Mouse (Mus musculus) urinary bladder, adult 2 months (tissue): ENCODE measurements at regions not wholly inside any gene's neighbourhood (a gene's known extent, or its start where the extent isn't known, plus 50 kb on each side); places are given as distances from the start of the nearest gene placed in this dataset.

ENCODE experiments used
- DNase-seq: peaks from one replicate; pipeline ENCODE4 v3.0.0; 2022; ENCODE audit warnings: low spot score

DNA sequence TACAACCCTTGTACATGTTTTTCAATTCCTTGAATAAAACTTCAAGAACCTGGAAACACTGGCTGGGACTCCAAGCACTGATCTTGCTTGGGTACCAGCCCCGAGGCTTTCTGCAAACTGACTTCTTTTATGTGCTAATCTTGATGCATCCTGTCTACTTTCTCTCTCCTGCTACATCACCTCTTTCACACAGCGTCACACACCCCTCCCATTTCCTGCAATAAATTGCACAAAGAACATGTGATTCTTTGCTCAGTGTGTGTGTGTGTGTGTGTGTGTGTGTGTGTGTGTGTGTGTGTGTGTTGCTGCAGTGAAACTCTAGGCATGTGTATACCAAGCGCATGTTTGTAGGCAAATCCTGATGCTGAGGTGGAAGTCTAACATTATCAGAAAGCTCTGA, 487.7 kb upstream of the Hs6st1 start:
- no peak for DNase-seq

- DNase-seq: no peak
Measured at GRCm38 (mm10) chr1:35587900-35588299, 480.3 kb upstream of the Hs6st1 start.

- no peak for DNase-seq
Measured at GRCm38 (mm10) chr1:35588939-35589338, 479.3 kb upstream of the Hs6st1 start.

GRCm38 (mm10) chr1:35600847-35601246, 467.4 kb upstream of the Hs6st1 start:
- no peak for DNase-seq

DNA sequence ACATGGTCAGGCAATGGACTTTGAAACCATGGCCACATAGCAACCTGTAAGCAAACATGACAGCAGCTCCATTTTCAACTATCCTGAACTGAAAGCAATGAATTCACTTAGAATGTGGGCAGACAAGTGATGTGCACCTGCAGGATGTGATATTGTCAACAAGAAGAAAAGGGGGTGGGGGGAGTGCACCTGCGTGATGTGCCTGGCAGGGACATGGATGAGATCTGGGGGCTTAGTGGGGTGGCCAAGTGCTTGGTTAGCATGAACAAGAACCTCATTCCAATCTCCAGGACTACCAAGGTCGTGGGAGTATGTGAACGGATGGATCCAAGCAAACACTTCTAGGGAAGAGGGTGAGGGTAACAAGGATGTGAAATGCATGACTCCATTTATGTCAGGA, 453.1 kb upstream of the Hs6st1 start:
- no peak for DNase-seq

DNA sequence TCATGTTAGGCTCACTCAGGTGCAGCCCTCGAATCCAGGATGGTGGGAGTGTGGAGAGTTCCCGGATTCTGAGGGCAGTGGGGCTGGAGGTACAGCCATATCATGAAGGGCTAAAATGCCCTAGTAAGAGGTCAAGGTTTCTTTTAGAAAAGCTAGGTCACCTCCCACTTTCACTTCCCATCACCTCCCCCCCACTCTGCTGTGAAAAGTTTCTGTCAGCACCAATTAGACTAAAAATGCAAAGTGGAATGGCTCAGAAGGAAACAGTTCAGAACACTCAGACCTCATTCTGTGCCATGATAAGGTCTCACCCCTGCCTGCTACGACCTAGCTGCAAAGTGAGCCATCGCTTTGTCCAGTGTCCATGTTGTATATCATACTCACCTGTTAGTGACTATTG, 448.7 kb upstream of the Hs6st1 start:
- DNase-seq: no peak

GRCm38 (mm10) chr1:35642595-35642994, 425.6 kb upstream of the Hs6st1 start:
- DNase-seq: no peak

GRCm38 (mm10) chr1:35653119-35653956, 414.9 kb upstream of the Hs6st1 start:
- no peak for DNase-seq

- no peak for DNase-seq
Measured at GRCm38 (mm10) chr1:35663006-35663405, 405.2 kb upstream of the Hs6st1 start.

GRCm38 (mm10) chr1:35673524-35673923, 394.7 kb upstream of the Hs6st1 start:
- DNase-seq: no peak

DNA sequence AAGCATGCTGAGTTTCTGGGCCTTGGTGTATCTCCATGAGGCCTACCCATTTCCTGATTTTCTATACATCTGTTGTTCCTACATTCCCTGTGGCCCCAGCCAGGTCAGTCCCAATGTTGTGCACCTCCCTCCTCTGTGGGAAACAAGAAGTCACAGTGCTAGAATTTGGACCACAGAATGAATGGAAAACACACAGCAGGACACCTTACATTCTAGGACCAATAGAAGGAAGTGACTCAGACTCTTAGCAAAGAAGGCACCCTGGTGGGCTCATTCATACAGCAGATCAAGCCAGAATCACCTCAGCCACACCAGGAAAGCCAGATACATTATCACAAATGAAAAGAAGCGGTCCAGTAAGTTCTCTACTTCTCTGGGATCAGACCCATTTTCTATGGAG, 394.2 kb upstream of the Hs6st1 start:
- no peak for DNase-seq

GRCm38 (mm10) chr1:35682511-35682949, 385.7 kb upstream of the Hs6st1 start:
- DNase-seq: no peak

DNA sequence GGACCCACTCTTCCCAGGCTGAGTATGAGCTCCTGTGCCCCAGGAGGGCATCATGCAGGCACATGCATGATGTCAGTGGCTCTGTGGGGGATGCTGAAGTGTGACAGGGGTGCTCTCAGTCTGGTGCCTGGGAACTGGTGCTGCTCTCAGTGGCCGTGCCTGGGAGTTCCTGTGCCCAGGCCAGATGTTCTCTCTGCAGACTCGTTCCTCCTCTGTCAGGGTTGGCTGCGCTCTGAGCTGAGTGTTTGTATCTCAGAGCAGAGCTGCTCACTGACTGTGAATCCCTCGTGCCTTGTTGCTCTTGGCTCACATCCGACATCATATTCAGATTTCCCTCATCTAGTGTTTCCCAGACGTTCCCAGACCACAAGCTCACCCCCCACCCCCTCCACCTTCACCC, 382.5 kb upstream of the Hs6st1 start:
- no peak for DNase-seq

- no peak for DNase-seq
Measured at GRCm38 (mm10) chr1:35694349-35694748, 373.9 kb upstream of the Hs6st1 start.

DNA sequence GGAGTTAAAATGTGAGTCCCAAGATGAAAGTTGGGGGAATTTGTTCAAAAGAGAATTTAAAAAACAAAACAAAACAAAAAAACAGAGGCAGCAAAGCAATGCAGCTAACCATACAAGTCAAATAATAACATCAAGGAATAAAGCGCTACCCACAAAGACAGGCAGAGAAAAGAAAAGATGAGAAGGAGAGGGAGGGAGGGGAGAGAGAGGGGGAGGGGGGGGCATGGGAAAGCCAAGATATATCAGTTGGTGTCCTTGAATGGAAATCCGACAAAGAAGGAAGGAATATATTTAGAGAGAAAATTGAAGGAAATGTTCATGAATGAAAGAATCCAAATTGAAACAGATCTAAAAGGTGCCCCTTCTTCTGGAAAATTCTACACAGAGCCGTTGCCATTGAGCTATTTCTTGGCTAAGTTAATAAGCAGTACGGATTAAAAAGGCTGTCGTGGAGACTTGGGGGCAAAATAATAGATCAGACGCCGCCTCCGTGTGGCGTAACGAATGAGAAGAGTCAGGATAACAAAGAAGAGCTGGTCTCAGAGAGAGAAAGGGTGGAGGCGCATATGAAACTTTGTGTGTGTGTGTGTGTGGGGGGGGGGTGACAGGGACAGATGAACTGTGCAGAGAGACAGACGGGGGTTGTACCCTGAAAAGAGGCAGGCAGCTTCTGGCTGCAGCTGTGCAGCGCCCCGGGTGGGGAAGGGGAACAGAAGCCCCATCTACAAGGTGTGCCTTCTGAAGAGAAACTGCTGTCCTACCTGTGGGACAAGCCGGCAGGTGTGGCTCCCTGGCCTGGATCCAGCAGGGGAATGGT, 373.2 kb upstream of the Hs6st1 start:
- no peak for DNase-seq

DNA sequence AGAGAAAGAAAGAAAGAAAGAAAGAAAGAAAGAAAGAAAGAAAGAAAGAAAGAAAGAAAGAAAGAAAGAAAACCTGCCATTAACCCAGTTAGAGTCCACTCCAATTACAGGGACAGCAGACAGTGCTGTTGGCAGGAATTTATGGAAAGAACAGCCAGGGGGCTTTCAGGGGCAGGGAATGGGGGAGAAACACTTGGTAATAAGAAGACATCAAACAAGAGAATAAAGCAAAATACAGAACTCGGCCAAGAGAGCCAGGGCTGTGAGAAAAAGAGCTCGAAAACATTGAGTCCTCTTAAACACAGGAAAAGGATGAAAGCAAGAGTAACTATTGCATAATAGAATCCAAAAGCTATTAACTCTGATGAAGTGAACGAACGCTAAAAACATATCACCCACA, 371.0 kb upstream of the Hs6st1 start:
- no peak for DNase-seq

DNA sequence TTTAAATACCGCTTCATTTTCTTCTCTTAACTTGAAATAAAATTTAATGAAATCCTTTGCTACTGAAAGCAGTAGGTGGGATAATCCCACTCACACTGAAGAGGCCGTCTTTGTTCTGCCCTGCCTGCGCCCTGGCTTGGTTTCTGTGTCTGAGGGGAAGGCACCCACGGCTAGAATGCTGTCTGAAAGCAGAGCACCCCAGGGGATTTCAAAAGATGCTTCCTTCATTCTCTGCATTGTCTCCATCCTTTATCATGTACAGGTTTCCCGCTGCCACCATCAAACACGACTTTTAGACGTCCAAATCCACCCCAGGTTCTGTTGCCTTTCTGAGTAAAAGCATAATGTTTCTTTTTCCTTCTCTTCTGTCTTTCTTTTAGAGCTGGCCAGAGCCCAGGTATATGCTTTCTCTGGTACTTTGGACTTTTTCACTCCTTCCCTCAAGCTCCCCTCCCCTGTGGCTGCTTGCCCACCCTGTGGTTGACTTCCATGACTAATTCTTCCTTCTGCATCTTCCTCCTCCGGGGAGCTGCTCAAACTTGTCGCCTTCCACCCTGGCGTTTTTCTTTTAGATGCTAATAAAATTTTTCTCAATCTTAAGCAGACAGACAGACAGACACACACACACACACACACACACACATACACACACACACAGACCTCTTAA, 370.2 kb upstream of the Hs6st1 start:
- DNase-seq: no peak

GRCm38 (mm10) chr1:35702585-35702984, 365.6 kb upstream of the Hs6st1 start:
- no peak for DNase-seq

- no peak for DNase-seq
Measured at GRCm38 (mm10) chr1:35706336-35706735, 361.9 kb upstream of the Hs6st1 start.

GRCm38 (mm10) chr1:35708176-35708788, 359.9 kb upstream of the Hs6st1 start:
- no peak for DNase-seq

DNA sequence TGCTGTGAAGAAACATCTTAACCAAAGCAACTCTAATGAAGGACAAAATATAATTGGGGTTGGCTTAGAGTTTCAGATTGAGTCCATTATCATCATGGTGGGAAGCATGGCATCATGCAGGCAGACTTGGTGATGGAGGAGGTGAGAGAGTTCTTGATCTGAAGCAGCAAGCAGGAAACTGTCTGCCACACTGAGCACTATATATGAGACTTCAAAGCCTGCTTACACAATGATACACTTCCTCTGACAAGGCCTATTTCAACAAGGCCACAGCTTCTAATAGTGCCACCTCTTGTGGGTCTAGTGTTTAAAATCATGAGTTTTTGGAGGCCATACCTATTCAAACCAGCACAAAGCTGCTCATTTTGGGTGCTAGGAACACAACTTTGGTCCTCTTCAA, 359.0 kb upstream of the Hs6st1 start:
- no peak for DNase-seq

DNA sequence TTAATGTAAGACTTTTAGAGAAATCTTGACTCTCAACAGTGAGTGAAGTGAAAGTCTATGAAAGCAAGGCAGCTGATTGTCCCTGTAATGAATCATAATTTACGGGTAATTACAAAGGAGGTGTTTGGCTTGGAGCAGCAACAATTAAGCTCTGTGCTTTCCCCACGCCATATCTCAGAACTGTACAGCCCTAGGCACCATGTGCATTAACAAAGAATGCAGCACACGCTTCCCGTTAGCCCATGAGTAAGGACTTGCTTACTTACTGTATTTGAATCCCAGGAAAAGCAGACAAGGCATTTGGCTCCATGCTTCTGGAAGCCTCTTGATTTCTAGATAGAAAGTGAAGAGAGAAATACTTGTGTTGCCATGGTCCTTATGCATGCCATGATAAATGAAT, 354.2 kb upstream of the Hs6st1 start:
- DNase-seq: no peak
